Mouse (Mus musculus) Muller cell, postnatal 12 days (primary cell): Measurements from ENCODE around the gene Rnasel.
A peak's percentile ranks its signal among the peaks of the same experiment; 100 is the strongest.
"Not testable (repeated sequence)": the region's sequence is repeated elsewhere in the genome, so short reads cannot be mapped to it uniquely, and the experiment has no call there.

Experiments
- DNase-seq: peaks from one replicate; pipeline ENCODE4 v3.0.0-alpha.2; 2015; ENCODE audit errors: inconsistent ontology term

Rnasel gene

GRCm38 (mm10) chr1:153769571-153769970, 20.3 kb downstream of the Rnasel start:
- not testable (repeated sequence) for DNase-seq

GRCm38 (mm10) chr1:153769998-153770775, 21.0 kb downstream of the Rnasel start:
- no peak for DNase-seq

- DNase-seq = no peak
Measured at GRCm38 (mm10) chr1:153770776-153771167, 21.5 kb downstream of the Rnasel start.

- DNase-seq = no peak
Measured at GRCm38 (mm10) chr1:153775174-153775573, 25.9 kb downstream of the Rnasel start.

GRCm38 (mm10) chr1:153776257-153776656, 27.0 kb downstream of the Rnasel start:
- no peak for DNase-seq

- no peak for DNase-seq
Measured at GRCm38 (mm10) chr1:153778205-153778604, 29.0 kb downstream of the Rnasel start.

- no peak for DNase-seq
Measured at GRCm38 (mm10) chr1:153783339-153783738, 34.1 kb downstream of the Rnasel start.

GRCm38 (mm10) chr1:153785608-153786007, 36.4 kb downstream of the Rnasel start:
- DNase-seq = no peak

GRCm38 (mm10) chr1:153790708-153791107, 41.5 kb downstream of the Rnasel start:
- DNase-seq = no peak

GRCm38 (mm10) chr1:153794241-153794640, 45.0 kb downstream of the Rnasel start:
- DNase-seq = no peak

GRCm38 (mm10) chr1:153802691-153803090, 53.5 kb downstream of the Rnasel start:
- peak; percentile 36 for DNase-seq

GRCm38 (mm10) chr1:153803530-153803929, 54.3 kb downstream of the Rnasel start:
- DNase-seq = no peak

GRCm38 (mm10) chr1:153807390-153807993, 58.3 kb downstream of the Rnasel start:
- DNase-seq = peak; percentile 47
